Comparison of ENCODE assay signal across 12 mouse cellular contexts in the genomic region with DNA sequence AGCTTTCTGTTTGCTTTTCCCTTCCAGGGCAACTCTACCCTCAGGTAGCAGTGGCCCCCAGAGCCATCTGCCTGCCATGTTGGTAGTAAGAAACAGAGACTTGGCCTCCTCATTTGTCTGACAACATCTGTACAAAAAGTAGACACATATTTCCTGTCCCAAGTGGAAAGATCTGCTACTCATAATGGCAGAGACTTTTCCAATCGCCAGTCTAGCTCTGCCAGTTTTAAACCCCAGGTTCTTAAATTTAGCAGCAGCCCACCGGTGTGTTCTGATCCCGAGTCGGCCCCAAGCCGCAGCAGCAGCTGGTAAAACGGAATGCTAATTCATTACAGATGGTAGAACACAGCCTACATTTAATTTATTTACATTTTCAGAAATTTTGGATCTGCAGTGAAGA.
DNase-seq lines count a peak whose midpoint lies in the region; ATAC-seq lines count a peak whose summit lies in the region.
"Had no signal": no experiment of that assay in that cellular context is flagged by ENCODE, and none has a peak within 500 bp of the region (broad histone marks: within the 10 kb centered on the region; RNA-seq: fewer than 3 reads in every experiment).

No protein-coding gene starts in this region.

- no peak overlapping the region for H3K4me2 ChIP-seq in neural tube, embryonic 13.5 days
- H3K4me2 ChIP-seq in neural tube, embryonic 15.5 days: no peak overlapping the region
- 0 out of 2 replicates have a peak overlapping the region, but pooled peaks have one; percentile 15 for H3K4me2 ChIP-seq in limb, embryonic 12.5 days
- H3K4me2 ChIP-seq: liver, embryonic 13.5 days had no signal

- no peak for ATAC-seq in neural tube, embryonic 13.5 days (ENCODE audit: low read depth)
- ATAC-seq in neural tube, embryonic 15.5 days (ENCODE audit: low FRiP score): no peak
- ATAC-seq in limb, embryonic 12.5 days (ENCODE audit: insufficient number of reproducible peaks, insufficient read depth, low FRiP score, low TSS enrichment, low read depth): peak; percentile 48; the same call in 1 of the 2 replicates
- ATAC-seq: activated CD4-positive, CD25-positive, alpha-beta regulatory T cell, adult 4 months had no signal

- WGBS in neural tube, embryonic 13.5 days: 37% methylated on average over 6 of the region's 6 CpGs
- 34% methylated on average over 6 of the region's 6 CpGs for WGBS in neural tube, embryonic 15.5 days
- WGBS in limb, embryonic 12.5 days: 21% methylated on average over 6 of the region's 6 CpGs

- peak overlapping the region; percentile 52; the same call in 1 of the 2 replicates for H3K27ac ChIP-seq in neural tube, embryonic 13.5 days (replicated peaks)
- H3K27ac ChIP-seq in neural tube, embryonic 15.5 days (replicated peaks): no peak overlapping the region
- peak overlapping the region; percentile 89 for H3K27ac ChIP-seq in limb, embryonic 12.5 days
- H3K27ac ChIP-seq: left cerebral cortex, adult 2 months; liver, embryonic 13.5 days had no signal

- peaks cover 11% of the 10 kb centered on the region for H3K4me1 ChIP-seq in neural tube, embryonic 13.5 days (replicated peaks)
- peaks cover 3% of the 10 kb centered on the region; the same call in 1 of the 2 replicates for H3K4me1 ChIP-seq in neural tube, embryonic 15.5 days
- peaks cover 15% of the 10 kb centered on the region for H3K4me1 ChIP-seq in limb, embryonic 12.5 days (replicated peaks)
- H3K4me1 ChIP-seq: liver, embryonic 13.5 days had no signal

- H3K9me3 ChIP-seq in neural tube, embryonic 13.5 days: no peaks in the 10 kb centered on the region
- H3K9me3 ChIP-seq in neural tube, embryonic 15.5 days (replicated peaks): no peaks in the 10 kb centered on the region
- H3K9me3 ChIP-seq in limb, embryonic 12.5 days: no peaks in the 10 kb centered on the region
- H3K9me3 ChIP-seq: liver, embryonic 13.5 days had no signal

- no peak overlapping the region for H3K9ac ChIP-seq in neural tube, embryonic 13.5 days
- H3K9ac ChIP-seq in neural tube, embryonic 15.5 days (replicated peaks): no peak overlapping the region
- no peak overlapping the region for H3K9ac ChIP-seq in limb, embryonic 12.5 days (replicated peaks)
- H3K9ac ChIP-seq: liver, embryonic 13.5 days had no signal

- H3K4me3 ChIP-seq in neural tube, embryonic 13.5 days: no peak overlapping the region
- no peak overlapping the region for H3K4me3 ChIP-seq in neural tube, embryonic 15.5 days (replicated peaks)
- H3K4me3 ChIP-seq in limb, embryonic 12.5 days (replicated peaks): no peak overlapping the region
- H3K4me3 ChIP-seq: left cerebral cortex, adult 2 months; liver, embryonic 13.5 days had no signal

- H3K27me3 ChIP-seq in neural tube, embryonic 13.5 days: no peaks in the 10 kb centered on the region
- H3K27me3 ChIP-seq in neural tube, embryonic 15.5 days (replicated peaks): no peaks in the 10 kb centered on the region
- H3K27me3 ChIP-seq in limb, embryonic 12.5 days: no peaks in the 10 kb centered on the region
- H3K27me3 ChIP-seq: CH12.LX; liver, embryonic 13.5 days had no signal

- H3K36me3 ChIP-seq in neural tube, embryonic 13.5 days: no peaks in the 10 kb centered on the region
- H3K36me3 ChIP-seq in neural tube, embryonic 15.5 days: no peaks in the 10 kb centered on the region
- no peaks in the 10 kb centered on the region; the same call in 1 of the 2 replicates for H3K36me3 ChIP-seq in limb, embryonic 12.5 days
- H3K36me3 ChIP-seq: liver, embryonic 13.5 days had no signal

- DNase-seq in embryo, embryonic 11 days: peak; percentile 49
- no peak for DNase-seq in embryo, embryonic 9.5 days (ENCODE audit: extremely low spot score)
- no peak for DNase-seq in adrenal gland, adult 18-20 months (ENCODE audit: low spot score in 2 of 2)
- DNase-seq in cerebellum, postnatal 14 days: no peak
- DNase-seq in left cerebral cortex, adult 8-10 months (ENCODE audit: low spot score in 2 of 2): no peak
- DNase-seq: liver, embryonic 13.5 days had no signal
